Mouse (Mus musculus) liver, adult (tissue): ENCODE results near the gene Isg15.

Experiments used
- GATA4 ChIP-seq: IDR thresholded peaks from 2 replicates; pipeline ENCODE4 v1.6.1; 2014; ENCODE audit warnings: mild to moderate bottlenecking, low read length; ENCODE audit not compliant: insufficient replicate concordance

Isg15 gene

GRCm38 (mm10) chr4:156192421-156193199, 8.0 kb downstream of the Isg15 start:
- no peak for TF ChIP-seq GATA4

- TF ChIP-seq GATA4: no peak
Measured at GRCm38 (mm10) chr4:156188811-156189323, 11.8 kb downstream of the Isg15 start.

- TF ChIP-seq GATA4: no peak
Measured at GRCm38 (mm10) chr4:156188162-156188810, 12.3 kb downstream of the Isg15 start.

GRCm38 (mm10) chr4:156185950-156186850, 14.4 kb downstream of the Isg15 start:
- TF ChIP-seq GATA4: no peak

GRCm38 (mm10) chr4:156185456-156185949, 15.1 kb downstream of the Isg15 start:
- TF ChIP-seq GATA4: no peak

GRCm38 (mm10) chr4:156184291-156184954, 16.2 kb downstream of the Isg15 start:
- TF ChIP-seq GATA4: no peak

- no peak for TF ChIP-seq GATA4
Measured at GRCm38 (mm10) chr4:156183747-156184146, 16.9 kb downstream of the Isg15 start.

GRCm38 (mm10) chr4:156177630-156178029, 23.0 kb downstream of the Isg15 start:
- no peak for TF ChIP-seq GATA4

- no peak for TF ChIP-seq GATA4
Measured at GRCm38 (mm10) chr4:156171828-156172227, 28.8 kb downstream of the Isg15 start.

GRCm38 (mm10) chr4:156169129-156169528, 31.5 kb downstream of the Isg15 start:
- TF ChIP-seq GATA4: no peak

GRCm38 (mm10) chr4:156168611-156169010, 32.0 kb downstream of the Isg15 start:
- TF ChIP-seq GATA4: no peak

- TF ChIP-seq GATA4: no peak
Measured at GRCm38 (mm10) chr4:156166477-156166876, 34.1 kb downstream of the Isg15 start.

- TF ChIP-seq GATA4: no peak
Measured at GRCm38 (mm10) chr4:156154771-156155170, 45.8 kb downstream of the Isg15 start.
